Mouse (Mus musculus): ENCODE measurements around the gene Itpr1.

Gene Itpr1

DNA sequence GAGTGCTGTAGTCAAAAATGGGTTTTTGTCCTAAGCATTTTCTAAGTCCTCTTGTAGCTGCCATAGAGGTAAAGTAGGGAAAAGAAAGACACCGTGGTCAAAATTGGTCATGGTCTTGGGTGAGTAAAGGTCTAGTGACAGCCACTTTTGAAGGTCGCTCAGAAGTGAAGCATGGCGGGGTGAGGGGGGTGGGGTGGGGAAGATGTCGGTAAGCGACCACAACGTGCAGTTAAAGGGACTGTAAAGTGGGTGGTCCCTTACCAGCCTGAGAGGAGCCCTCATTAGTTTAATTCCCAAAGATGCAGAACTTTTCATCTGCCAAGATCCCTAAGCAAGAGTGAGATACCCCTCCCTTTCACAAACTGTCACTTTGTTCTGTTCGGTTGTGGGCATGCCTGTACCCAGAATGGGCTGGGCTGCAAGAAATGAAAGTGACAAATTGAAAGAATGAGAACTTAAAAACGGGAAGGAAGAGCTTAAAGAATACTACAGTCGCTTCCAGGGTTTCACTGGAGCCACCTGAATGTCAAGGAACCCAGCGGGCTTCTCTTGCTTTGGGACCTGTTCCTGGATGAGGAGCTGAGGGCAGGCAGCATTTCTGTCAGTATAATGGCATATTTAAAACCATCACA is 1.5 kb downstream of the Itpr1 start:
- DNase-seq (ENCODE audit: low spot score), result no peak

DNA sequence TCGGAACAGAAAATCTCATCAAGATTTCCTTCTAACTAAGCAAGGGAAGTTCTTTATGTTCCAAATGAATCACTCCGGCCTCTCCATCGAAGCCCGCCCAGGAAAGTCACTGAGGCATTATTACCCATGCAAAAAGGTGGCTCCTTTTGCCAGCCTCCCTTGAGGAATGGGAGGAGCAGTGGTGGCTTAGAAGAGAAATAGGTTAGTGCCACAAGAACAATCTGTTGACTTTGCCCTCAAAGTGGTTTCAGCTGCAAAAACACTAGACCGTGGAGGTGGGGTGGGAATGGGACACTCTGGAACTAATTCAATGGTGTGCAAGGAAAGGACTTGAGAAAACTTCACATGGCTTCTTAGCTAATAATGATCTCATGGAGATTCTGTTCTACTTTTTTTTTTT is 3.2 kb downstream of the Itpr1 start:
- no peak for DNase-seq (ENCODE audit: low spot score)

DNA sequence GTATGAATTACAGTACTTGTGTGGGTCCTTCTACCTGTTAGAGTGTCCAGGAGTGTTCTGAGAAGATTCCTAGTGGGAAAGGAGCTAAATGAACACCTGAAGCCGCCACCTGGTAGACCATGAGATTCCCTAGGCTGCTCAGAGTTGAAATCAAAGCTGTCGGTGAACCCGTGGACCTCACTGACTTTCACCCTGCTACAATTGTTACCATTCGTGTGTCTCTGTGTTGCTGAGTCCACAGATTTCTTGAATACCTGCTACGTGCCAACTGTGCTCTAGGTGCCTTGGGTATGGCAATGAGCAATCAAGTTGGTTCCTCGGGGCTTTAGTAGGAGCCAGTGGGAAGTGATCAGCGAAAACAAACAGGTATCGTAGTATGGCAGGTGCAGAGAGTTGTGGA is 3.9 kb downstream of the Itpr1 start:
- DNase-seq (ENCODE audit: low spot score), result peak; percentile 58

DNA sequence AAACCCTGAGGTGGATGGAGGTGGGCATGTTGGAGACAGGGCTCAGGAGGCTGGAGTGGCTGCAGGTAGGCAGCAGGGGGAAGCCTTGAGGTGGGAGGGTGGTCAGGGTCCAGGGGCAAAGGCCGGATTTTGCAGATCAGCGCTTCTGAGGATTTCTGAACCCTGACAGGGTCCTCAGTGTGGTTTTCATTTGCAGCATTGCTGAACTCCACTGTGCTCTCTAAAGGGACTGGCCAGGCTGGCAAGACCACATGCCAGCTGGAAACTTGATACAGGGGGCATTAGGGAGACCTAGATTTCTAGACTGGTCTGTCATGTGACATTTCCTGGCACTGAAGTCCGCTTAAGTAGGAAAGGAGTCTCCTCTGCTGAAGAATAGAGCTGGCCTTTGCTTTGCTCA is 5.1 kb downstream of the Itpr1 start:
- no peak for DNase-seq (ENCODE audit: low spot score)

DNA sequence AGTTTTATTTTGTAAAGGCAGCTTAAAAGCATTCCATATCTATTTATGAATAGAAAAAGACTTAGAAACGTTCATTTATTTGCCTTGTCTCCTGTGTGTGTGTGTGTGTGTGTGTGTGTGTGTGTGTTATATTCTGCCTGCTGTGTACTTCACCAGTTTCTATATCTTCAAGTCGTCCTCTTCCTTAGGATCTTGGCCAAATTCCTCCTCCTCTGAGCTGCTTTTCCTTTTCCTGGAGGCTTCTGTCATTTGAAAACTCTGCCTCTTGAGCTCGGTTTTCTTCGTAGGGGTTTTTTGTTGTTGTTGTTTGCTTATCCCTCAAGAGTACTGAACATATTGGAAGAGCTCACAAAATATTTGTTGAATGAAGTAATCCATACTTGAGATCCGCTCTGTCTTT is 9.5 kb downstream of the Itpr1 start:
- DNase-seq (ENCODE audit: low spot score), result no peak

DNA sequence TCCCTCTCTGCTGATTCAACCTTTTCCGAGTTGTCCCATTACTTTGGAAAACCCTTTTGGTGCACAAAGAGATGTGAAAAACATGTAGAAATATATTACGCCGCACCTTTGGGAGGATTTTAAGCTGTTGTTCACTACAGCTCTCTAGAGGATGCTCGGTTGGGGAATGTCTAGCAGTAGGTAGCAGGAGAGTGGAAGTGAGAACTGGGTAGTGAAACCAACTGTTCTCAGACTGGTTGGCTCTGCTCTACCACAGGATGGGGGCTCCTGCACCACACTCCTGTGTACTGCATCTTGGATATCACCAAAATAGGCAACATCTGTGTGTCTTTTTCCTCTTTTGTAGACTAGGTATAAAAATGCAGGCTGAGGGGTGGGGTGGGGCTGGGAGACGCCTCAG is 10.0 kb downstream of the Itpr1 start:
- no peak for DNase-seq (ENCODE audit: low spot score)

DNA sequence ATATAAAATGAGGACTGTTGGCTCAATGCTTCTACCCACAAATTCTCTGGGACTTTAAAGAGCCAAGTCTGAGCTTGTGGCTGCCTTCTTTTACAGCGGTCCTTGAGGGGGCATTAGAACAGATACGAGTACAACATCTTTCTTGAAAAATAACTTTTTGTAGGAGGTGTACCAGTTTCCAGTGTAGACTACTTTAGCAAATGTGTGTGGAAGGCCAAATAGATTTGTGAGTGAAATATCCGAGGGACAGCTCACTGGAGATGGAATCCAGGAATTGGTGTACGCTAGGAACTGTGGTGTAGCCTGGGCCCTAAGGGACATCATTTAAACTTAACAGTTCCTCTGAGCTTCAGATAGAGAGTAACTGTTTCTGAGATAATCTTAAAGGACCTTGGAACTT is 11.5 kb downstream of the Itpr1 start:
- DNase-seq (ENCODE audit: low spot score), result no peak

DNA sequence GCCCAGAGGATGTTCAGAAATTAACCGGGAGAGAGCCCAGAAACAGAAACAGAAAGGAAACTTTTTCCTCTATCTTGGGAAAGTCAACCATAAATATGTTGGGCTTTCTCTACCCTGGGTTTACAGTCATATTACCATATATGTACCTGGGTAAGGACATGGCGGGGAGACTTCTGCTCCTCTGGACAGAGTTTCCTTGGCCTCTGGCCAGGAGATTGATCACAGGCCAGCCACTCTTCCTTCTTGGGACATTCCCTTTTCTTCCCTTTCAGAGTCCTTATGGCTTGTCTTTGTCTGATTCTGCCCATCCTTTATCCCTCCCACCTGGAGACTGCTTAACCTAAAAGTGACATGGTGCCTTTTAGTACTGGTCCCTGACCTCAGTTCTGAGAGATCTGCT is 12.1 kb downstream of the Itpr1 start:
- DNase-seq (ENCODE audit: low spot score), result no peak

DNA sequence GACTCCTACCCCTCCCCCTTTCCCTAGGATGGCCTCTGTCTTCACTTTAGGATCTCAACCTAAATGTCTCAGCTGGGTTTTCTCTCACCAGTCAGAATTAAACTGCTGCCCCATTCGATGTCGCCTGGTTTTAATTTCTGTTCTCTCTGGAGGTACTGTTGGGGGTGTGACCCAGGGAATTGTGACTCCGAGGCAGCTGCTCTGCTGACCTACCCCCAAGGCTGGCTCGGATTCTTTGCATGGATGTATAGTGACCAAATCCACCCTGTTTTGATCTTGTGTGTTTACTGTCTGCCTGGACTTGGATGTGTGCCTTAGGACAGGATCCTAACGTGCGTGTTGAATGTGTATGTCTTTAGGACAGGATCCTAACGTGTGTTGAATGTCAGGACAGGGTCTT is 13.3 kb downstream of the Itpr1 start:
- DNase-seq (ENCODE audit: low spot score), result no peak

DNA sequence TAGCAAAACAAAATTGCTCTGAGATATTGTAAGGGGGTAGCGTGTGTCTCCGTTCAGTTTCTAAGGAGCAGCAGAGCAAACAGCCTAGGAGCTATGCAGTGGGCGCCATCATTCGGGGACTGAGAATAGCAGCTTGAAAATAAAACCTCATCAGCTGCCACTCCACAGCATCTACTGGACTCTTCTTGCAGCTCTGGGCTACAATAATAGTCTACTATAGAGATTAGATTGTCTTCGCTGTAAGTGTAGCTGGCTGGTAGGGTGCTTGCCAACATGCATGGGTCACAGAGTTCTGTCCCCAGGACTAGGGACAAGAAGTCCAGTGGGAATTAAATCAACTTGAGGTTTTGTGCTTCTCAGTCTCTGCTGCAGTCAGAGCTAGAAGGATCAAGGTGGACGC is 14.6 kb downstream of the Itpr1 start:
- DNase-seq (ENCODE audit: low spot score), result no peak

DNA sequence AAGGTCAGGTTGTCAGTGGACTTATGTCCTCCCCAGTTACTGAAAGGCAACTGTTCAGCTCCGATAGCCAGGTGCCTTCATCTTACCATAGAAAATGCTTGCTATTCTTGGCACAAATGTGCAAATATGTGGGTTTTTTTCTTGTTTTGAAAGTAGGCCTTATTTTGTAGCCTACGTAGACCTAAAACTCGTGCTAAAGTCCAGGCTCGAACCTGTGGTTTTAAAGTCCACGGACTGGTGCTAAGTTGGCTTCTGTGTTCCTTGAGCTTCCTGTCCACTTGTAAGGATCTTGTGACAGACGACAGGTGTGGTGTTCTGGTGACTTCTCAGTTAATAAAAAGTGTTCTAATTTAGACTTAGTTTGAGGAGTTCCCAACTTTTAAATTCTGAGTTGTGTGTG is 15.2 kb downstream of the Itpr1 start:
- DNase-seq (ENCODE audit: low spot score), result no peak

DNA sequence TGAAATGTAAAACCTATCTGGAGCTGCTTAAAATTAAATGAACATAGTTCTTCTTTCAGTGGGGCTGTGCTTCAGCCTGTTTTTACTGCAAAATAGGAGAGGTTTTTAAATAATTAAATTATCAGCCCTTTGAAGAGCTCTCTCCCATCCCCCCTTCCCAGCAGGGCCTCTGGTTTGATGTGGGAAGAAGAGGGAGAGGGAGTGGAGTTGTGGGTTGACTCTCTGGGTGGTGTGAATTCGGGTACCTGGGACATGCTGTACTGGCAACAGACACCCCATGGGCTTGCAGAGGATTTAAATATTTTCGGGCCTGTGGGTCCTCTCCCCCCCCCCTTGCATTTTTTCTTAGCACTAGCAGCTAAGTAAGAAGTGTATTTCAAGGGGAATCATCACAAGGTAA is 15.7 kb downstream of the Itpr1 start:
- no peak for DNase-seq (ENCODE audit: low spot score)

DNA sequence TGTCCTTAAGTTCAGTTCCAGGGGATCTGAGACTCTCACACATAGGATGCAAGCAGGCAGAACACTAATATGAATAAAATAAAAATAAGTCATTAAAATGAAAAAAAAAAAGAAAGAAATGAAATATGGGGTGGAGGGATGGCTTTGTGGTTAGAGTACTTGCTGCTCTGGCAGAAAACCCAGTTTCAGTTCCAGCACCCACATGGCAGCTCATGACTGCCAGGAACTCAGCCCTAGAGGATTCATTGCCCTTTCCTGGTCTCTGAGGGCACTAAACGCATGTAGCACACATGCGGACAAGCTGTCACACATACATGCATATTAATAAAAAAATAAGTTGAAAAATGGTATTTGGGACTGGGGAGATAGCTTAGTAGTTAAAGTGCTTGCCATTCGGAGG is 17.7 kb downstream of the Itpr1 start:
- no peak for DNase-seq (ENCODE audit: low spot score)

DNA sequence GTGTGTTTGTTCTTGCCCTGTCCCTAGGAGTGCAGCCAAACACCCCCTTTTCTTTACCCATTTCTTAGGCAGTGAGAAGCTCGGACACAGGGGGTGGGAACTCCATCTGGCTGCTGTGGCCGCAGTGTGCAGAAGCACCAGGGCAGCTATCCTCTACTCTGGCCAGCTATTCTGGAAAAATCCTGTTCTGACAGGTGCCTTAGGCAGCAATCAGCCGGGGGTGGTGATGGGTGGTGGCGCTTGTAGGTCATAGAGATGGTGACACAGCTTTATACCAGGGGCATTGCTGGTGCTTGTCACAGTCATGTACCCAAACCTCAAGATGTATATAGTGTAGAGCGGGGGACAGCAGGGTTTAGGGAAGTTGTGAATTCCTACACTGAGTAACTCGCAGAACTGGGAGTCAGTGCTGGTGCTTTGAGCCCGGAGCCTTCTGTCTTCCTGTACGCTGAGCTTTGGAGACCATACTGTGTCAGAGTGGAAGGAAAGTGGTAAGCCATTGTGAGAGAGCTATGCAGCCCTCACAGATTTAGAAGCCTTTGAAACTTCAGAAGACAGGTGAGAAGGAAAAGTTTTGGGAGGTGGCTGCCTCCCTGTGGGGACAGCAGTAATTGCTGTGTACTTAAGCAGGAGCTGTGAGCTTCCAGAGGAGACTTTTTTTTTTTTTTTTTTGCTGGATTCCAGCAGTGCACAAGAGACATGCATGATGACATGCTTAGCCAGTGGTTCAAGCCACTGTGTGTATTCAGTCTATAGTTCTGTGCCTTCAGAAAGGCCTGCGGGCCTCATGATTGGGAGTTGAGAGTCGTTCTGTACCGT is 19.2 kb downstream of the Itpr1 start:
- DNase-seq (ENCODE audit: low spot score), result no peak

DNA sequence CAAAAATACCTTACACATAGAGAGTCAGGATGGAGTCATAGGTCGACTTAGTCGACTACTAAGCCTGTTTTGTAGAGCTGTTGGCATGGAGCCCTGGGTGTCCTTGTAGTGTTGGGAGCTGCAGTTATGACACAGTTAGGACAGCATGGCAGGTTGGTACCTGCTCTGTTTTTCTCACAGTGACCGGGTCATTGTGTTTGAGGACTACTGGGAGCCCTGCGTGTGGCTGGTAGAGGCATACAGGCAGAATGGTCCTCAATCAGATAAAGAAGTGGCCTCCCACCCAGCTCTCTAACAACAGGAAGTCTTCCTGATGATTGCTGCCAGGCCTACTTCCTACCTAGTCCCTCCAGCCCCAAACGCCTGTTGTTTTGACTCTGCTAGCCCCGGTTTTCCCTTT is 20.2 kb downstream of the Itpr1 start:
- DNase-seq (ENCODE audit: low spot score), result no peak

DNA sequence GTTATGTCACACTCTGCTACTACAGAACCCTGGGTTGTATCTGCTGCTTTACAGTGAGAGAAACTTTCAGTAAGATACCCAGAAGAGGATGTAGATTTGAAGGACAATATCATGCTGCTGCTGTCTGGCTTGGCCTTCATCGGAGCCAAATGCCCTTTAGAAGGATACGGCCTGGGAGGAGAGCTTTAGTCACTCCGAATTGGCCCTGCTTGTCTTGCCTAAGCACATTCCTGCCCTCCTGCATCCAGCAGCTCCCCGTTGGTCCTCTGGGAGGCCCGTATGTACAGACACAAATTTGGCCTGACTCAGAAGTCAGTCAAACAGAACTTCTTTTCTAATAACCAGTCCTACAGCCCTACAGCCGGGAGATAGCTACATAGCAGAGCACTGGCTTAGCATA is 21.6 kb downstream of the Itpr1 start:
- no peak for DNase-seq (ENCODE audit: low spot score)

DNA sequence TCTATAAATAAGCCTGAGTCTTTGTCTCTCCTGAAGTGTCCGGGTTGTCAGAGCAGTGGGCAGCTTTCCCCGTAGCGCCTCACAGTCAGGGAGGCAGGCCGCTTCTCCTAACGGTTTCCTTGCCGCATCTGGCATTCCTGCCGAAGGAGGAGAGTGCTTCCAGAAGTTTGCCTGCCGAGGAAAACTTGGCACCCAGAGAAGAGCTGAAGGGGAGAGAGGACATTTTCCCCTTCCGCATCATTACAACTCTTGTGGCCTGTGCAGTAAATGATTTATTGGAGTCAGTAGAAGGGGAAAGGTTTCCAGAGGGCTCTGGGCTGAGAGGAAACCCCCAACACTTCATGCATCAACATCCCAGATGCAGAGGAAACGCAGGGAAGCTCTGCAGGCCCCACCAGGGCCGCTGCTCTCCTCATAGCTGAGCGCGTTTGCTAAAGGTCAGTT is 22.8 kb downstream of the Itpr1 start:
- no peak for DNase-seq (ENCODE audit: low spot score)

DNA sequence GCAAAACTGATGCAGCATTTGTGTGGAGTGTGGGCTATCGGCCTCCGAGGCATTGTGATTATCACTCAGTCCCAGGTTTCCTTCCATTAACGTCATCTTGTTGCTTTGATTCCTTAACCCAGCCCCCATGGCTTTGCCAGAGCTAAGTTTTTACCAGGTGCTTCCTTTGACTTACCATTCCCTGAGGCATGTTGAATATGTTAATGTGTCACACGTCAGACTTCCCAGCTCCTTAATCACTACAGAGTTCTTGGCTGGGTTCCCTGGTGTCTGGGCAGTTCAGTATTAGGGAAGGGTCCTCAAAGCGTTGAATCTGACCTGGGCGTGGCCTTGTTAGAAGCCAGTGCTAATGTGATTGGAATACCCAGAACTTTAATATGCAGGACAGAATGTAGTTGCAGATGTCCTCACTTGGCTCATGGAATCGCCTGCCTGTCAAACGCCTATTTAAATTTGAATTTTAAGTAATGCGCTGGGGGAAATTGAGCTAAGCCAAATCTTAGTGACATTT is 23.6 kb downstream of the Itpr1 start:
- no peak for DNase-seq (ENCODE audit: low spot score)

DNA sequence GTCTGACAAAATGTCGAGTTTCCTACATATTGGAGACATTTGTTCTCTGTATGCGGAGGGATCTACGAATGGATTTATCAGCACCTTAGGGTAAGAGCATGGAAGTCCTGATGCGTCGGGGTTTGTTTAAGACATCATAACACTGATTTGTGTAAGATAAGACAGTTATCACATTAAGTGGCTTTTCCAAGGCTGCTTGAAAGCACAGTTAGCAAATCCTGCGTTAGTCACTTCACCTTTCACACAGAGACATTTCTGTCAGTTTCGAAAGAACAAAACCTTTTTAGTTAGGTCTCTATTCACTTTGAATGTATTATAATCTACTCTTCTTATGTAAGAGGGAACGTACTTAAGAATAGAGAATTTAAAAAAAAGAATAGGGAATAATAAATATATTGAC is 24.1 kb downstream of the Itpr1 start:
- no peak for DNase-seq (ENCODE audit: low spot score)

DNA sequence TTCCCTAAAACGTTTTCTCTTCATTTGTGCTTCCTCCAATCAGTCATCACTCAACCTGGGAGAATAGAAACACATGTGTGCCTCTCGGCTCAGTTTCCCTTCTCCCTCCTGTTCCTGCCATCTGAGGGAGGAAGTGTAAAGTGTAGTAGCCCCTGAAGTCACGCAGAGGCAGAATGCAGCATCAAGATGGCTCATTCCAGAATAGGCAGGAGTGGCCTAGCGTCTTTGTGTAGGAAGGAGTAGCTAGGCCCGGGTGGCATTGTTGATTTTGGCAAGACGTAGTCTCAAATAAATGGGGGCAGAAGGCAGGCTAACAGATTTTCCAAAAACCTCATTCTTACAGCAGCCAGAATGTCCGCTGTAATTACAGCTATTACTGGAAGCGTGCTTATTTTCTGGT is 24.7 kb downstream of the Itpr1 start:
- DNase-seq (ENCODE audit: low spot score), result no peak

DNA sequence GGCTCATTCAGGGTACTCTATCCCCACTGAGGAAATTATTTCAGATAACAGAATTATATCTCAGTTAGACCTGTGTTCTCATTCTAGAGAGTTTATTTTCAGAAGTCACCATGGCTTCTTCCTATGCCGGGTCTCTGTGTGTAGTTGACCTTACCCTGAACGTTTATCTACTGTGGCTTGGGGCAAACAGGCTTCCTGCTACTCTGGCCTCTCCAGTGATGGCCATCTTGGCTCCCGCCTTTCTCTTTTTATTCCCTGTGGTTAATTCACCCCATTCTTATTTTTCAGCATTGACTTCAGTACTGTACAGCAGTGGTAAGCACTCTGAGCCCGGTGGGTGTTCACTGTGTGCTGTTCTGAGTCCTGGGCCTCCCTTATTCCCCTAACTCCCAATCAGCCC is 25.1 kb downstream of the Itpr1 start:
- DNase-seq (ENCODE audit: low spot score), result no peak

DNA sequence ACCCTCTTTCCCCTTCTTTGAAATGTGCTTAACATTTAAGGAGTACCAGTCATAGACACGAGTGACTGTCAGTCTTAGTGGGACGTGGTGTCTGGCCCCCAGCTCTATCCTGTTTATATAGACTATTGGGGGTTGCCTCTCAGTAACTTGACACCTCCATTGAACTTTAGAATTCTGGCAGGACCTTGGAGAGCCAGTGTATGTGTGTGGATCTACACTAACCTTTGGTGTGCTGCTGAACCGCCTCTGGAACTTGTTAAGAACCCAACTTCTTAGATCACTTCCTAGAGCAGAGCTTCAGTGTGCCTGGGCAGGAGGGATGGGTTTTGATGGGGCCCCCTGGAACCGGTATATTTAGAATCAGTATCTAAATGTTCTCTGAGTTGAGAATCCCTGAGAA is 26.2 kb downstream of the Itpr1 start:
- DNase-seq (ENCODE audit: low spot score), result no peak

DNA sequence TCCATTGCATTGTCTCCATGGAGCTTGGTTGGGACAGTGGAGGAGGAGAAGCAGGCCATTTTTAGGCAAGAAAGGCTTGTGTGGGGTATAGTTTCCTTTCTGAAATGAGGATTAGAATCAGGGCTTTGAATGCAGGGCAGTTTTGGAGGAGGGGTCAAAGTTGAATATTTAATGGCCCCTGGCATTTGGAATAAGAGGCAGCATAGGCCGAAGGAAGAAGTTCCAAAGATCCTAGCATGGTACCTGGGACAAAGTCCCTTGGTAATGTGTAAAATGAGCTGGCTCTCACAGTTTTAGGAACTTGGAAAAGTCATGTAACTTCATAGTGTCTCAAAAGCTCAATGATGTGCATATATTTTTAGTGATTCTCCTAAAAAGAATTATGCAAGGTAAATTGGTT is 27.1 kb downstream of the Itpr1 start:
- DNase-seq (ENCODE audit: low spot score), result no peak

DNA sequence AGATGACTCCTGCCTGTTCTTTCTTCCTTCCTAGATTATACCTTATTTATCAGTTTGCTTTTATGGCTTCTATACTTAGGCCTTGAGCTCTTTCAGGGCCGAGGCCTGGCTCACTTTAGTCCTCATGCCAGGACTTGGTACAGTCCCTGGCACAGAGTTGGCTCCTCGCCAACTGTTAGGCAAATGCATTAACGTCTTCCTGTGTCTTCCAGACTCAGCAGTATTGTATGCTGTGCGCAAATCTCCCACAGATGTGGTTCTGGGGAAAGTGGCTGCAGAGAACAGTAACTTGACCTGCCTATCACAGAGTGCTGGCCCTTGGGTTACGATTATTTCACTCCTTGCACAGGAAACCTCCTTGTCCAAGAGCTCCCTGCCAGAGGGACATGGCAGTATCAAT is 27.9 kb downstream of the Itpr1 start:
- DNase-seq (ENCODE audit: low spot score), result no peak

Measured in testis, postnatal 14 days (tissue).